Mouse (Mus musculus) midbrain, embryonic 11.5 days (tissue): ENCODE data around the gene Apoa2. TPM values are rescaled to one million over a fixed set of nuclear protein-coding genes. Genes with fewer than 3 reads are reported as not detected.

Experiments
- ATAC-seq: fragments of 200-750 bp; cut with Nextera tagmentation; 2 replicates; pipeline ENCODE4 v1.8.0; 2017; ENCODE audit warnings: moderate TSS enrichment, moderate library complexity; ENCODE audit not compliant: low FRiP score
- DNase-seq: peaks from one replicate; pipeline ENCODE4 v3.0.0; 2015; ENCODE audit warnings: low spot score; ENCODE audit errors: missing footprints
- H3K27ac ChIP-seq: fragments of 300-500 bp; sonication (generic); 2 replicates; pipeline ENCODE4 v1.5.1; 2014; ENCODE audit warnings: low read depth, low read length
- H3K27me3 ChIP-seq: fragments of 300-500 bp; sonication (generic); 2 replicates; pipeline ENCODE4 v1.6.1; 2014; ENCODE audit warnings: mild to moderate bottlenecking, low read length, moderate library complexity, mixed read lengths; ENCODE audit not compliant: control insufficient read depth, insufficient read depth
- H3K36me3 ChIP-seq: fragments of 300-500 bp; sonication (generic); 2 replicates; pipeline ENCODE4 v1.6.1; 2014; ENCODE audit warnings: mild to moderate bottlenecking, low read length, moderate library complexity, mixed read lengths; ENCODE audit not compliant: control insufficient read depth, insufficient read depth
- H3K4me1 ChIP-seq: fragments of 300-500 bp; sonication (generic); 2 replicates; pipeline ENCODE4 v1.6.1; 2014; ENCODE audit warnings: low read length; ENCODE audit not compliant: control insufficient read depth, insufficient read depth
- H3K4me2 ChIP-seq: fragments of 300-500 bp; sonication (generic); 2 replicates; pipeline ENCODE4 v1.6.1; 2014; ENCODE audit warnings: mild to moderate bottlenecking, moderate library complexity
- H3K4me3 ChIP-seq: fragments of 300-500 bp; sonication (generic); 2 replicates; pipeline ENCODE4 v1.5.1; 2014; ENCODE audit warnings: low read depth, low read length
- H3K9ac ChIP-seq: fragments of 300-500 bp; sonication (generic); 2 replicates; pipeline ENCODE4 v1.6.1; 2014; ENCODE audit warnings: low read length
- H3K9me3 ChIP-seq: fragments of 300-500 bp; sonication (generic); 2 replicates; pipeline ENCODE4 v1.6.1; 2016; ENCODE audit warnings: low read length; ENCODE audit not compliant: control insufficient read depth
- WGBS: fragments of 180-500 bp; shearing (Covaris S2); extraction: QIAGEN DNeasy Blood & Tissue Kit; methylation state at CpG from one replicate; pipeline ENCODE4 v1.1.7; 2014; 5-methylcytosine and 5-hydroxymethylcytosine counted together
- polyA plus RNA-seq: library from polyadenylated mRNA; unstranded; fragments of >200 nt; fragmentation: Nextera tagmentation; extraction: Ambion mirVana; gene quantifications from 2 replicates; pipeline ENCODE4 v1.2.1, GENCODE M21; 2014

Gene Apoa2
- polyA plus RNA-seq, 1 experiment from 2014 or later, result 3.7 TPM

GRCm38 (mm10) chr1:171200769-171201168 lies 24.1 kb upstream of the Apoa2 start:
- H3K9me3 ChIP-seq, result no peaks in the 10 kb centered on the region

GRCm38 (mm10) chr1:171203471-171204248 lies 21.2 kb upstream of the Apoa2 start:
- Histone ChIP-seq H3K4me2 (no peak overlapping the region), H3K4me1 (no peaks in the 10 kb centered on the region), H3K27me3 (no peaks in the 10 kb centered on the region), H3K4me3 (no peak overlapping the region), H3K9me3 (no peaks in the 10 kb centered on the region), H3K27ac (no peak overlapping the region), H3K9ac (no peak overlapping the region), H3K36me3 (no peaks in the 10 kb centered on the region)
- no peak for DNase-seq
- no peak for ATAC-seq
- WGBS, result 61% methylated on average over 9 of the region's 11 CpGs

More at GRCm38 (mm10) chr1:171200769-171201168, 24.1 kb upstream of the Apoa2 start:
- WGBS, result 100% methylated on average over 1 of the region's 1 CpGs
- Histone ChIP-seq H3K4me3 (no peak overlapping the region), H3K4me2 (no peak overlapping the region), H3K4me1 (peaks cover 2% of the 10 kb centered on the region; the same call in 1 of the 2 replicates), H3K36me3 (no peaks in the 10 kb centered on the region), H3K27ac (no peak overlapping the region), H3K27me3 (peaks cover 5% of the 10 kb centered on the region; the same call in 1 of the 2 replicates), H3K9ac (no peak overlapping the region)
- no peak for ATAC-seq
- DNase-seq, result peak; percentile 62

GRCm38 (mm10) chr1:171204249-171204644 lies 20.6 kb upstream of the Apoa2 start:
- no peak for ATAC-seq
- Histone ChIP-seq H3K9ac (no peak overlapping the region), H3K27me3 (no peaks in the 10 kb centered on the region), H3K27ac (no peak overlapping the region), H3K9me3 (no peaks in the 10 kb centered on the region), H3K4me1 (no peaks in the 10 kb centered on the region), H3K36me3 (no peaks in the 10 kb centered on the region), H3K4me2 (no peak overlapping the region), H3K4me3 (no peak overlapping the region)
- DNase-seq, result no peak
- WGBS, result 78% methylated on average over 7 of the region's 7 CpGs

- no peak overlapping the region for H3K9ac ChIP-seq
- DNase-seq (no peak), ATAC-seq (no peak)
- no peaks in the 10 kb centered on the region; the same call in 1 of the 2 replicates for H3K27me3 ChIP-seq
- no peaks in the 10 kb centered on the region for H3K9me3 ChIP-seq
- H3K27ac ChIP-seq, result no peak overlapping the region
- H3K36me3 ChIP-seq, result no peaks in the 10 kb centered on the region
- no peak overlapping the region for H3K4me3 ChIP-seq
- no peak overlapping the region for H3K4me2 ChIP-seq
- WGBS, result 79% methylated on average over 6 of the region's 6 CpGs
- no peaks in the 10 kb centered on the region for H3K4me1 ChIP-seq
Observed at GRCm38 (mm10) chr1:171205704-171206493, 19.0 kb upstream of the Apoa2 start.

- no peaks in the 10 kb centered on the region for H3K9me3 ChIP-seq
- no peak for DNase-seq
- no peak overlapping the region for H3K9ac ChIP-seq
- no peaks in the 10 kb centered on the region for H3K36me3 ChIP-seq
- H3K4me3 ChIP-seq, result no peak overlapping the region
- no peak overlapping the region for H3K27ac ChIP-seq
- no peak overlapping the region for H3K4me2 ChIP-seq
- H3K4me1 ChIP-seq, result no peaks in the 10 kb centered on the region
- ATAC-seq, result no peak
- no peaks in the 10 kb centered on the region; the same call in 1 of the 2 replicates for H3K27me3 ChIP-seq
- WGBS, result 24% methylated on average over 4 of the region's 4 CpGs
Observed at GRCm38 (mm10) chr1:171209409-171209808, 15.4 kb upstream of the Apoa2 start.

GRCm38 (mm10) chr1:171212854-171213253 lies 12.0 kb upstream of the Apoa2 start:
- H3K27me3 ChIP-seq, result no peaks in the 10 kb centered on the region; the same call in 1 of the 2 replicates
- DNase-seq, result no peak
- no peak overlapping the region for H3K27ac ChIP-seq
- ATAC-seq, result no peak
- H3K4me3 ChIP-seq, result no peak overlapping the region
- no peak overlapping the region for H3K9ac ChIP-seq
- H3K9me3 ChIP-seq, result no peaks in the 10 kb centered on the region
- no peaks in the 10 kb centered on the region for H3K36me3 ChIP-seq
- H3K4me1 ChIP-seq, result no peaks in the 10 kb centered on the region
- 33% methylated on average over 3 of the region's 3 CpGs for WGBS
- no peak overlapping the region for H3K4me2 ChIP-seq

GRCm38 (mm10) chr1:171213801-171214496 lies 10.9 kb upstream of the Apoa2 start, which contains the start of gene Nr1i3:
Gene Nr1i3 (plus strand): TSS chr1:171213970.
- DNase-seq, result no peak
- no peak for ATAC-seq
- Histone ChIP-seq H3K4me2 (no peak within 1 kb of the TSS), H3K9me3 (no peaks in the 10 kb centered on the region), H3K4me3 (no peak within 1 kb of the TSS), H3K27me3 (no peaks in the 10 kb centered on the region; the same call in 1 of the 2 replicates), H3K4me1 (no peaks in the 10 kb centered on the region), H3K27ac (no peak within 1 kb of the TSS), H3K9ac (no peak within 1 kb of the TSS), H3K36me3 (peaks cover 2% of the 10 kb centered on the region; the same call in 1 of the 2 replicates)
- WGBS, result 66% methylated on average over 10 of the region's 10 CpGs

- ATAC-seq (no peak), DNase-seq (no peak)
- H3K4me2 ChIP-seq, result no peak overlapping the region
- no peaks in the 10 kb centered on the region for H3K9me3 ChIP-seq
- WGBS, result 89% methylated on average over 18 of the region's 18 CpGs
- no peak overlapping the region for H3K4me3 ChIP-seq
- H3K27ac ChIP-seq, result no peak overlapping the region
- no peaks in the 10 kb centered on the region for H3K27me3 ChIP-seq
- H3K36me3 ChIP-seq, result peaks cover 5% of the 10 kb centered on the region; the same call in 1 of the 2 replicates
- peaks cover 6% of the 10 kb centered on the region for H3K4me1 ChIP-seq
- no peak overlapping the region for H3K9ac ChIP-seq
Observed at GRCm38 (mm10) chr1:171216241-171216955, 8.5 kb upstream of the Apoa2 start.
